Mouse (Mus musculus) fat pad, adult 2 months (tissue): ENCODE data around the gene Tm4sf4.

Experiments
- DNase-seq: peaks from one replicate; pipeline ENCODE4 v3.0.0-alpha.2; 2011; ENCODE audit warnings: low read depth, low spot score; ENCODE audit errors: extremely low read depth

Gene Tm4sf4

DNA sequence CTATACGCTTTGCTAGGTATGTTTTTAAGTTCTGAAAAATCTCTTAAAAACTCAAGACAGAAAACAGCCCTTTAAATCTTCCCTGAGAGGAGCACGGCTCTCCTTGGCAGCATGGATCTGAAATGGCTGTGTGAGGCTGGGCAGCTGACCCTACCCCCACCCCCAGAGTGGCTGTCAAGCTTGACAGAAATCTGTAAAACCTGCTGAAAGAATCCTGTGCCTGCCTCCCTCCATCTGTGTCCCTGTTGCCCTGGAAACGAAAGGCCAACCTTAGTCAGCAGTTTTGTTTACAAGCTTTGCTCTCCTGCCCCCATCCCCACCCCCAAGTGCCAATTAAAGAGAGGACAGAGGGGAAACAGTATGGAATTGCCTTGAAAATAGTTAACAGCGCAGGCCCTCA, 47.3 kb downstream of the Tm4sf4 start:
- DNase-seq: no peak

DNA sequence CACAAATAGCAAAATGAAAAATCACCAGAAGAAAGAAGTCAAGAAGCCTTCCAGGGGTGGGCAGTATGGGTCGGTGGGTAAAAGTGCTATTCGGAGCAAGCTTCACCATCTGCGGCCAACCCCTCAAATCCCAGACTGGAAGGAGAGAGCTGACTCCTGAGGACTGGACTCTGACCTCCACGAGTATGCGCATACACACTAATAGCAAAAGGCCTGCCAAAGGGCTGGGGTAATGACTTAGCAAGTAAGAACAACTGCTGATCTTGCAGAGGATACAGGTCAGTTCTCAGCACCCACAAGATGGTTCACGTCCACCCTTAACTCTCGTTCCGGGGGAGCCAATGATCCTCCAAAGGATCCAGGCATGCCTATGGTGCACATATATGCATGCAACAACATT, 49.3 kb downstream of the Tm4sf4 start:
- DNase-seq: no peak

DNA sequence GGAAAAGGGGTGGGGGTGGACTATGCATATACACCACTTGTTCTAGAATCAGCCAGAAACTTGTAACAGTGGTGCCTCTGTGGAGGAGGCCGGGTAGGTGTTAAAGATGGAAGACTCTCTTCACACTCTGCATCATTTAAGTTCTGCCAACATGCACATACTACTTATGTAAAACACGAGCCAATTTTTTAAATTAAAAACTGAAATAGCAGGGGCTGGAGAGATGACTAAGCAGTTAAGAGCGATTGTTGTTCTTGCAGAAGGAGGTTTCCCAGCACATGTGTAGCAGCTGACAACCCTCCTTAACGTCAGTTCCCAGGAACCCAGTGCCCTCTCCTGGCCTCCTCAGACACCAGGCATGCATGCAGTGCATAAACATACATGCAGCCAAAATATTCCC, 55.5 kb downstream of the Tm4sf4 start:
- no peak for DNase-seq

DNA sequence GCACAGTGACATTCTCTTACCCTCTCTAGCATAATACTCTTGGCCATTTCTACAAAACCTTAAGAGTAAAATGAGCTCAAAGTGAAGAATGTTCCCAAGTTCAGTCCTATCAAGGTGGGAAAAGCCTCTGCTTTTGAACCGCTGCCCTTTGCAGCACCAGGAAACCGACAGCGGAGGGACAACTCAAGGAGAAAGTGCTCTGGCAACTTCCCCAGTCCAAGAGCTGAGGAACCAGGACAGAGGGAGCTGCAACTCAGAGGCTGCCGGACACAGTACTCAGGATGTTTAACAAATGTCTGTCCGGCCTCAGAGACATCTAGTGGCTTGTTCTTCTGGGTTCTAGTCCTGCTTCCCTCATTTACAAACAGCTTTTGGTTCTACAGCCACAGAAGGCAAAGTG, 56.9 kb downstream of the Tm4sf4 start:
- DNase-seq: no peak

DNA sequence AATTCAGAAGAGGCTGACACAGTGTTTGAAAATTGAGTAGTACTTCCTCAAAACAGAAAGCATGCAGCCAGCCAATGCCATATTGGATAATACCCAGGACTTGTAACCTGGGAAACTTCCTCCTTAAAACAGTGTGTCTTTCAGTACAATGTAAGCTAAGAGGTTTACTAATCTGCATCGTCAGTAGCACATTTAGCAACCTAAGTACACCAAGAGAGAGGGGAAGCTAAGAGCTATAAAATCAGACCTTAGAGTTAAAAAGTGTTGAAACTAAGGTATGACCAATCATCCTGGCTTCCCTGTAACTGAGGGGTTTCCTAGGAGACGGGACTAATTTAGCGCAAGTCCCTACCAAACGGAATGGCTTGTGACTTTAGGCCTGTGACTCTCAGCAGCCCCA, 61.0 kb downstream of the Tm4sf4 start:
- DNase-seq: no peak

DNA sequence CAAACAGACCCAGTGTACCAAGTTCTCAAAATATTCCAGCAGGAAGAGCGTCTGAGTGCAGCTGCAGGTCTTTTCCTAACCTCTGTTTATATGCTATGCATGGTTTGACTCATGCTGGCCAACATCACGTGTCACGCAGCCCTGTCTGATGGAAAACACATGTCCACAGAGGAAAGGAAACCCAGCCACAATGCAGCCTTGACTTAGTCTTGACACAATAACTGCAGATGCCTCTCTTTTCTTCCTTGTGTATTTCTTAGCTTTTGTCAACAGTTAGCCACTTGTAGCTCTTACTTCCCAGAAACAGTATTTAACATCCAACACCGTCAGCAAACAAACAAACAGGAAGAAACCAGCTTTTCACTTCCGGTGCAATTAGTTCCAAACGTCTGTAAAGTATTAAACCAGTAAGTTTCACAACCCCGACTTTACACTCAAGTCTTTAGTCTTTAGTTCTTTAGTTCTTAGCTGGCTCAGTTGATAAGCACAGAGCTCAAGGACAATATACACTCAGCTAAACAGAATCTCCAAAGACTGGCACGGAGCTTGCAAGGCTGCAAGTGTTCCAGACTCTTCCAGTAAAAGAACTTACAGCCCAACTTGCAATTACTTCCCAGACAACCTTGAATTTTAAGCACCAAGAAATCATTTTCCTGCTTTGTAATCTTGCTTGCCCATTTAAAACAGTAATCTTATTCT, 62.5 kb downstream of the Tm4sf4 start:
- no peak for DNase-seq
